Mouse (Mus musculus) spleen, postnatal 10 days (tissue): Measurements from ENCODE around the gene Btbd9.

ENCODE experiments used
- DNase-seq, 2 experiments: peaks; one replicate each; pipeline ENCODE4 v3.0.0; 2021 to 2022; ENCODE audit warnings: low spot score in 2 of 2

Gene Btbd9

GRCm38 (mm10) chr17:30210936-30211335, 365.4 kb downstream of the Btbd9 start:
- no peak for DNase-seq

GRCm38 (mm10) chr17:30210262-30210661, 366.0 kb downstream of the Btbd9 start:
- DNase-seq, result no peak

- no peak for DNase-seq
Measured at GRCm38 (mm10) chr17:30205062-30205825, 371.0 kb downstream of the Btbd9 start.

GRCm38 (mm10) chr17:30200283-30200682, 376.0 kb downstream of the Btbd9 start:
- DNase-seq, result no peak

GRCm38 (mm10) chr17:30199374-30200247, 376.7 kb downstream of the Btbd9 start:
- DNase-seq, result no peak

DNA sequence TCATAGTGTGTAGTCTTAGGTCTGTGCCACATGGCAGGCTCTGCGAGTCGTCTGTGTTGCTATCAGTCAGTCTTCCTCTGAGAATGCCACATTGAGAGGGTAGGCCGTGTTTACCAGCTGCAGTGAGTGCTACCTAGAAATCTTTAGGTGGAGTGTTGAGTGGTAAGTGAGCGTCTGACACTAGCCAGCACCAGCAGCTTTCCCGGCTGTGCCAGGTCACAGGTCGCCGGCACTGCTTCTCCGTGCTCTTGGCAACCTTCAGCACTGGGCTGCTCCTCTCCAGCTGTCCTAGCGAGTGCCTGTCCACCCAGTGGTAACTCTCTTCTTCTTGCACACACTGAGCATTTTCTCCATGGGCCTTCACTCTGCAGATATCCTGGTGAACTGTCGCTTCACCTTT, 377.9 kb downstream of the Btbd9 start:
- DNase-seq, result peak in 1 of 2 experiments; percentile 13

DNA sequence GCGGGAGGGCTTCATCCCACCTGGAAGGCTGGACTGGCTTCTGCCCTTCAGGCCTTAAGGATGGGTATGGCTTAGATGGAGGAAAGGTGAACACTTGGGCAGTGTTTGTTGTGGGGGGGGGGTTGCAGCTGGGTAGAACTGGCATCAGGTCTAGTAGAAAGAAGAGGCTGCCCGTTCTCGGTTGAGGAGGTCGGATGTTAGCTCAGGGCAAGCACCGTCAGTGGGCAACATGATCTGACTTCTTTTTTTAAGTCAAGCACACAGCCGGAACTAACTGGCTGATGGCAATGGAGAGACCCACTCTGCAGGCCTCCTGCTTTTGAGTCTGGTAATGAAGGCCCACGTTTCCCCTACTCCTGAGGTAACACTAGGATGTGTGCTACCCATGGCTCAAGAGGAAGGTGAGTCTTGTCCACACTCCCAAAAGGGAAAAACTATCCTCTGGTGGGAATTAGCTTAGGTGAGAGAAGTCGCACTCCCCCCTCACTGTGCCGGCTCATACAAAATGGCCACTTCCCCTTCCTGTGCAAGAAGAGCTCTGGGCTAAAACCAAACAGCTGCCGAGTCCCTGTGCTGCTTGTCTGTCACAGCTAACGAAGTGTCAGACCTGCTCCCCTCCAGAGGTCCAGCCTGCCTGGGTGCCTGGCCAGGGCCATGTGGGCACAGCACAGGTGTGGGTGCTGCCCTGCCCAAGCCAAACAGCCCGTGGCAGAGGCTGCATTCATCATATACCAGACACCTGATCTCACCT, 378.8 kb downstream of the Btbd9 start:
- DNase-seq, result peak in 1 of 2 experiments; percentile 43

GRCm38 (mm10) chr17:30196401-30197279, 379.6 kb downstream of the Btbd9 start:
- DNase-seq, result peak in 1 of 2 experiments; percentile 18

DNA sequence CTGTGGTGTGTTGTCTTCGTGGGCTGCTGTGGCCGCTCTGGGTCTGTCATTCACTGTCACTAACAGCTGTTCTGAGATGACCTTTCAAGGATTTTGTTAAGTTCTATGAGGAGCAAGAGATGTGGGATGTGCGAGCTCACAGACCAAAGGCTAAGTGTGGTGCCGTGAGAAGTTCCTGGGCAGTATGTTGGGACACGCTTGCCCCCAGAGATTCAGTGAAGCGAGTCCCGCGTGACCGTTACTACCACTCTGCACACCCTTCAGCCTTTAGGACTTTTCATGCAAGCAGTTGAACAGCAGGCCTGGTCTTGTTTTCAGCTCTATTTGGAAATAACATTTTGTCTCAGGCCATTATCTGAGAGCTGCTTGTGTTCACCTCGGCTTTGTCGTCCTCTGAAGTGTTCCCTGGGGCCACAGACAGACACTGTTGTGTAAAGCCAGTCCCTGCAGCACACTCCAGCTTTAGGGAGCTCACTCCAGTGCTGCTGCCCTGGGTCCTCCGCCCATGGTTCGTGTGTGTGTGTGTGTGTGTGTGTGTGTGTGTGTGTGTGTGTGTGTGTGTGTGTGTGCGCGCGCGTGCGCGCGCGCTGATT, 380.6 kb downstream of the Btbd9 start:
- DNase-seq, result peak in 1 of 2 experiments; percentile 11

- peak in 1 of 2 experiments; percentile 1 for DNase-seq
Measured at GRCm38 (mm10) chr17:30194629-30195445, 381.5 kb downstream of the Btbd9 start.

- peak in 1 of 2 experiments; percentile 7 for DNase-seq
Measured at GRCm38 (mm10) chr17:30194091-30194490, 382.2 kb downstream of the Btbd9 start.

- DNase-seq, result no peak
Measured at GRCm38 (mm10) chr17:30193615-30194014, 382.7 kb downstream of the Btbd9 start.

DNA sequence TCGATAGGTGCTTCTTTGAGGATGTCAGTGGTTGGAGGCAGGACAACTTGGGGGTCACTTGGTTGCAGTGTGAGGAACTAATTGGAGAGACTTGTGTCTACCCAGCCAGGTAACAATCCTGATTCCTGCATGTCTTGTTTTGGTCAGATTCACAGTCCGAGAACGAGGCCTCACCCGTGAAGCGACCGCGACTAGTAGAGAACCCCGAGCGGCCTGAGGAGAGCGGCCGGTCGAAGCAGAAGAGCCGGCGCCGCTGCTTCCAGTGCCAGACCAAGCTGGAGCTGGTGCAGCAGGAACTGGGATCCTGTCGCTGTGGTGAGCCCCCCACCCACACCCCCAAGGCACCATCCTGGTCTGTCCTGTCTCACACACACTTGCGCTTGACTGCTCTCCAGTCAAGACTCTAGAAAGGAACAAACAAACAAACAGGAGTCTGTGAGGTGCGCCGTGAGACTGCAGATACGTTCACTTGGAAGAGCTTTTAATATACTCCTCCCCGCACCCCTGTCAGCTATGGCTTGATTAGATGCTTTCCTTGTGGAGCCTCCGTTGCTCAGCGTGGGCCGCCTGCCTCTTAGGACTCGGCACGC, 383.8 kb downstream of the Btbd9 start:
- peak in 1 of 2 experiments; percentile 10 for DNase-seq

GRCm38 (mm10) chr17:30191097-30191640, 385.1 kb downstream of the Btbd9 start:
- DNase-seq, result no peak

DNA sequence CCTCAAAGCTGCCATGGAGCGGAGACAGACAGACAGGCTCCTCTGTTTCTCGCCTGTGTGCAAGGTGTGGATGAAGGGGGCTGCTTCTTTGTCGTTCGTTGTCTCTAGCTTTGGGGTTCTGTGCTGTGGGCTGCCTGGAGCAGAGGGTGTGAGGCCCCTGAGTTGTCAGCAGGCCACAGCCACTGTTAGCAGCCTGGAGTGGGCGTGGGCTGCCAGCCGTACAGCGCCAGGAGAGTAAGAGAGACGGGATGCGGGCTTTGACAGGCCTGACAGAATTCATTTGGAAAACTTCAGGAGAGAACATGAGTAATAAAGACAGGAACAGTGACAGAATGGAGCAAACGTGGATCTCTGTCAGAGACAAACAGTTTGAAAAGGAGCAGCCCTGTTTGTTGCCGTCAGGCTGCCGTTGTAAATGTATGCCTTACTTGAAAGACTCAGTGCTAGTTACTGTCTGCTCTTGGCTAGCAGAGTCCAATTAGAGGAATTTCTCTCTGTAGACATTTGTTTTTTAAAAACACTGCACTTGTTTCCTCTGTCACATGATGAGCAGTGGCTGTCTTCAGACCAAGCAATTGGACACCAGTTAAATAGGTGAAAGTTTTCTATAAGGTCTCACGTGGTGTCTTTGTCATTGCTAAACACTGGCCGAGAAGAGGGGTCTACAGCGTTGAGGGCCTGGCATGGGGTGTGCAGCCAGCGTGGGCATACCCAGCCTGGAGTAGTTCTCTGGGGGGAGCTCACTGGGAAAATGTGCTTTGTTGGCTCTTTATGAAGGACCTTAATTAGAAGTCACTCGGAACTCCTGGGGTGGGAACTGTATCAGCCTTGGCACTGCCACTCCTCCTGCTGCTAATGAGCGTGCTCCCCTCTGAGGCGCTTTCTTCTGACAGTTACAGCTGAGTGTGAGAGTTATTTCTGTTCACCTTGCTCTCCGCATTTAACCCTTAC, 388.0 kb downstream of the Btbd9 start:
- DNase-seq, result no peak

DNA sequence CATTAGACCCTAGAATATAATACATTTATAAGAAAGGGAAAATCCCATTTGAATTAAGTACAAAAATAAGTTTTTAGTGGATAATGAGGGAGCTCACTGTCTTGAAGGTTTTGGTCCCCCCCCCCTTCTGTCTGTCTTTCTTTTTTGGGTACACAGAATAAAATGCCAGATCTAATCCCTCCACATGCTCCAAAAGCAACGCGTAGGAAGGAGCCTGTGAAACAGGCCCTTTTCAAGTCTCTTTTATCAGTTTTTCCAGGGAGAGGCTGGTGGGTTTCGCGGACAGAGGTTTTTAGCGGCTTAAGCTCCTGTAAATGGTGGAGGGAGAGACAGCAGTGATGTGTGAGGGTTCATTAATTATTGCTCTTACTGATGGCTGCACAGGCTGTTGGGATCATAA, 388.7 kb downstream of the Btbd9 start:
- DNase-seq, result no peak

DNA sequence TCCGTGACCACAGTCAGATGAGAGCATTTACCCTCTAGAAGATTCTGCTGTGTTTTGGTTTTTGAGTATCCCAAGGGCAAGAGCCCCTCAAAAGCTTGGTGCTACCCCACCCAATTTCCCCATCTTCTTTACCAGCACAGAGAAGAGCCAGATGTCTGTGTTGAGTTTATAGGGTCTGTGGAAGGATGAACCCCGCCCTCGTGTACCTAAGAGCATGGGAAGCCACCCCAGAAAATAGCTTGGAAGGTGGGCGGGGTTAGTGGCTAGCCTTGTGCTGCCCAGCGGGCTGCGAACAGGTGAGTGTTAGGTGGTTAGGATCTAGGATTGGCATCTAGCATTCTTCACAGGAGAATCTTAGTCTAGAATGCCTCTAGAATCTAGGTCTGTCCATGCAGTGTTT, 389.1 kb downstream of the Btbd9 start:
- no peak for DNase-seq

GRCm38 (mm10) chr17:30183561-30183960, 392.7 kb downstream of the Btbd9 start:
- no peak for DNase-seq
